Mouse (Mus musculus) stomach, postnatal 0 days (tissue): Measurements from ENCODE around the gene Podnl1.

Experiments
- CTCF ChIP-seq: IDR thresholded peaks from 2 replicates; pipeline ENCODE4 v1.5.1; 2016; ENCODE audit warnings: antibody characterized with exemption, low read depth, mild to moderate bottlenecking, moderate library complexity
- EP300 ChIP-seq: optimal IDR thresholded peaks from 2 replicates; pipeline ENCODE3; 2016; ENCODE audit warnings: antibody characterized with exemption

- TF ChIP-seq CTCF (no peak), EP300 (no peak)
These were observed 31.8 kb downstream of the Podnl1 start for GRCm38 (mm10) chr8:84157620-84158019.
